ENCODE assay signal across 8 mouse cellular contexts in genomic region chr2:6128881-6129280, GRCm38 (mm10). TPM values are rescaled to one million over a fixed set of nuclear protein-coding genes. Genes with fewer than 3 reads are reported as not detected.
DNase-seq lines count a peak whose midpoint lies in the region; ATAC-seq and TF ChIP-seq lines count a peak whose summit lies in the region.
"Had no signal": no experiment of that assay in that cellular context is flagged by ENCODE, and none has a peak within 500 bp of the region (broad histone marks: within the 10 kb centered on the region; RNA-seq: fewer than 3 reads in every experiment).

No protein-coding gene starts in this region.

- H3K27ac ChIP-seq in hindbrain, embryonic 11.5 days (ENCODE audit: low read depth, low read length), result no peak overlapping the region
- H3K27ac ChIP-seq in liver, embryonic 12.5 days, result no peak overlapping the region
- H3K27ac ChIP-seq in stomach, embryonic 14.5 days (ENCODE audit: low read length), result no peak overlapping the region

- no peaks in the 10 kb centered on the region for H3K36me3 ChIP-seq in hindbrain, embryonic 11.5 days (ENCODE audit: control insufficient read depth, insufficient read depth, low read length)
- no peaks in the 10 kb centered on the region for H3K36me3 ChIP-seq in liver, embryonic 12.5 days
- H3K36me3 ChIP-seq in stomach, embryonic 14.5 days (ENCODE audit: control insufficient read depth, insufficient read depth, low read length), result no peaks in the 10 kb centered on the region

- H3K4me3 ChIP-seq in lung, adult 2 months (replicated peaks; ENCODE audit: extremely low read depth, low read depth, low read length), result peak overlapping the region; percentile 19
- H3K4me3 ChIP-seq in hindbrain, embryonic 11.5 days (ENCODE audit: low read depth, low read length), result peak overlapping the region; percentile 67; the same call in 1 of the 2 replicates
- peak overlapping the region; percentile 63 for H3K4me3 ChIP-seq in liver, embryonic 12.5 days
- H3K4me3 ChIP-seq in stomach, embryonic 14.5 days (ENCODE audit: low read depth, low read length), result peak overlapping the region; percentile 75

- TF ChIP-seq CTCF in lung, adult 2 months (IDR thresholded peaks at IDR 0.05; ENCODE audit: insufficient read depth, low read length), result no peak

- no peak overlapping the region for H3K9ac ChIP-seq in hindbrain, embryonic 11.5 days (ENCODE audit: low read depth, low read length)
- peak overlapping the region; percentile 62; the same call in 1 of the 2 replicates for H3K9ac ChIP-seq in liver, embryonic 12.5 days
- H3K9ac ChIP-seq in stomach, embryonic 14.5 days (replicated peaks; ENCODE audit: low read depth, low read length), result peak overlapping the region; percentile 38; the same call in 1 of the 2 replicates

- WGBS in lung, adult 2 months, result 48% methylated on average over 8 of the region's 8 CpGs
- WGBS in hindbrain, embryonic 11.5 days, result 37% methylated on average over 8 of the region's 8 CpGs
- WGBS in liver, embryonic 12.5 days (ENCODE audit: insufficient replicate concordance), result 45% methylated on average over 8 of the region's 8 CpGs
- WGBS in stomach, embryonic 14.5 days, result 41% methylated on average over 8 of the region's 8 CpGs

- no peaks in the 10 kb centered on the region; the same call in 1 of the 2 replicates for H3K4me1 ChIP-seq in lung, adult 2 months (ENCODE audit: control insufficient read depth, insufficient read depth, low read length)
- H3K4me1 ChIP-seq in hindbrain, embryonic 11.5 days (replicated peaks; ENCODE audit: control insufficient read depth, insufficient read depth, low read length), result no peaks in the 10 kb centered on the region
- H3K4me1 ChIP-seq in liver, embryonic 12.5 days, result peaks cover 27% of the 10 kb centered on the region
- H3K4me1 ChIP-seq in stomach, embryonic 14.5 days (ENCODE audit: control insufficient read depth, insufficient read depth, low read length), result no peaks in the 10 kb centered on the region

- TF ChIP-seq POLR2A in lung, adult 2 months (IDR thresholded peaks at IDR 0.05; ENCODE audit: borderline replicate concordance, extremely low read depth, low read depth, low read length), result no peak

- H3K4me2 ChIP-seq in hindbrain, embryonic 11.5 days (replicated peaks; ENCODE audit: low read depth, low read length), result no peak overlapping the region
- H3K4me2 ChIP-seq in liver, embryonic 12.5 days, result peak overlapping the region; percentile 82
- H3K4me2 ChIP-seq in stomach, embryonic 14.5 days (replicated peaks; ENCODE audit: low read depth, low read length), result peak overlapping the region; percentile 83

- no peak for ATAC-seq in hindbrain, embryonic 11.5 days (ENCODE audit: low FRiP score)
- no peak for ATAC-seq in liver, embryonic 12.5 days
- no peak for ATAC-seq in stomach, embryonic 14.5 days (ENCODE audit: insufficient number of reproducible peaks, insufficient read depth, low FRiP score, low read depth)

- peaks cover 12% of the 10 kb centered on the region for H3K27me3 ChIP-seq in hindbrain, embryonic 11.5 days (ENCODE audit: control insufficient read depth, insufficient read depth, low read length)
- peaks cover 69% of the 10 kb centered on the region for H3K27me3 ChIP-seq in liver, embryonic 12.5 days (replicated peaks)
- H3K27me3 ChIP-seq in stomach, embryonic 14.5 days (ENCODE audit: control insufficient read depth, insufficient read depth, low read length), result 0 out of 2 replicates have a peak, but pooled peaks cover 5% of the 10 kb centered on the region

- no peaks in the 10 kb centered on the region for H3K9me3 ChIP-seq in hindbrain, embryonic 11.5 days (ENCODE audit: control insufficient read depth, low read length)
- no peaks in the 10 kb centered on the region for H3K9me3 ChIP-seq in liver, embryonic 12.5 days (replicated peaks)
- H3K9me3 ChIP-seq in stomach, embryonic 14.5 days (ENCODE audit: control insufficient read depth, low read depth, low read length), result no peaks in the 10 kb centered on the region

- peak; percentile 14 for DNase-seq in lung, adult 2 months
- no peak for DNase-seq in lung, postnatal 4 days
- peak; percentile 6 for DNase-seq in hindbrain, embryonic 11.5 days (ENCODE audit: low spot score)
- DNase-seq in cerebellum, adult 8-10 months, result no peak
- DNase-seq in kidney, postnatal 14 days, result no peak
- DNase-seq: kidney, postnatal 4 days had no signal

RNA-seq across cellular contexts. Expression of gene Proser2, which starts 1.1 kb away (rescaled TPM):
- polyA plus RNA-seq in lung, adult 2 months (2012; rRNA removed), result 7.2 and 10.2 TPM in 2 replicates
- 2.3 and 3.4 TPM in 2 replicates for polyA plus RNA-seq in hindbrain, embryonic 11.5 days (2014; fragmentation: Nextera tagmentation; extraction: Ambion mirVana)
- polyA plus RNA-seq in liver, embryonic 12.5 days (2016; fragmentation: Nextera tagmentation; extraction: Ambion mirVana), result 7.0 and 8.1 TPM in 2 replicates
- 17.6 and 17.7 TPM in 2 replicates for polyA plus RNA-seq in stomach, embryonic 14.5 days (2014; fragmentation: Nextera tagmentation; extraction: Ambion mirVana)

Comparison
In these comparisons a context has a peak if more than half of its experiments do, and no peak if none do; other contexts are left out.
1. DNase-seq: peak in lung, adult 2 months (single experiment) and hindbrain, embryonic 11.5 days (single experiment); none in lung, postnatal 4 days (0 of 2), cerebellum, adult 8-10 months (single experiment) and kidney, postnatal 14 days (single experiment).
2. H3K4me3 ChIP-seq: peak in every context shown above with its lines; median percentile 75 in stomach, embryonic 14.5 days; 67 in hindbrain, embryonic 11.5 days; 63 in liver, embryonic 12.5 days; 19 in lung, adult 2 months.